Mouse (Mus musculus) liver, embryonic 14.5 days (tissue): ENCODE data around the gene Ly6g6d.

ENCODE experiments used
- CTCF ChIP-seq: IDR thresholded peaks from 2 replicates; pipeline ENCODE4 v1.5.1; 2016; ENCODE audit warnings: antibody characterized with exemption, low read depth, control low read depth
- EP300 ChIP-seq: IDR thresholded peaks from 2 replicates; pipeline ENCODE4 v1.6.1; 2016; ENCODE audit warnings: antibody characterized with exemption, low read depth

DNA sequence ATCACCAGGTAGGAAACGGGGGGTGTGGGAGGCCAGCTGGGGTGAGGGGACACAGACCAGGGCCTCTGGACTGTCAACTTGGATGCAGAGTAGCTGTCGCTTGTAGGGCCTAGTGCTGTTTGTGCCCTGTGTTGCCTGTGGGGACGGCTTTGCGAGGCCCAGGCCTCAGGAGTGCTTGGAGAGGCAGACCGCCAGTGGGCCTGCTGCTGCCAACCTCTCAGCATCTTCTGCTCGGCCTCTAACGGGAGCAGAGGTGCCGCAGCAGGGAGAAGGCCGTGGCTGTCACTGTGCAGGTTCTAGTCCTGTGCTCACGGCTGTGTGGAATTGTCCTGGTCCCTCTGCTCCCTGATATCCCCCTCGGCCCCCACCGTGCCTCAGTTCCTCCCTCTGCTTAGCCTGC, 18.7 kb upstream of the Ly6g6d start:
- no peak for TF ChIP-seq CTCF
- no peak for TF ChIP-seq EP300
